Mouse (Mus musculus): ENCODE results near the gene 4930402F06Rik. TPM values are rescaled to one million over a fixed set of nuclear protein-coding genes. Genes with fewer than 3 reads are reported as not detected.

The 4930402F06Rik gene
- polyA plus RNA-seq, 1 experiment from 2014 or later = not detected

DNA sequence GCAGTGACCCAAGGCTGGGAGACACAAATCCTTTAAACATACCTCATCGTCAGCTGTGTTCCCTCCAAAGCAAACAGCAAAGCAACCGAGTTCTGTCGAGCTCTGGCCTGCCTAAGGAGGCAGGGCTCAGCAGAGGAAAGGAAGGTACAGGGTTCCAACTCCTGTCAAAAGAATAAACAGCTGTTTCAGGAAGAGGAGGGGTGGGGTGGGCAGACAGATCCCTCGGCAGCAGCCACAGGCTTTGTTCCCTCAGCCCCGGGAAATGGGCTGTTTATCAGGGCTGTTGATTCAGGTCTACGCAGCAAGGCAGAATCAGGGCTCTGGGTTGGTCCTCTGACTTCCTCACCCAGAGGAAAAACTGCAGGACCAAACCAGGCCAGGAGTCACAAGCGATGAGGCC is 35.5 kb upstream of the 4930402F06Rik start:
- no peaks in the 10 kb centered on the region for H3K36me3 ChIP-seq
- H3K27me3 ChIP-seq (replicated peaks) = no peaks in the 10 kb centered on the region
- H3K9ac ChIP-seq = no peak overlapping the region; the same call in 1 of the 2 replicates
- no peaks in the 10 kb centered on the region for H3K9me3 ChIP-seq
- ATAC-seq (ENCODE audit: low FRiP score, low read depth) = no peak
- H3K27ac ChIP-seq = no peak overlapping the region
- H3K4me3 ChIP-seq = no peak overlapping the region
- WGBS = 41% methylated on average over 7 of the region's 7 CpGs
- peak overlapping the region; percentile 20; the same call in 1 of the 2 replicates for H3K4me2 ChIP-seq (replicated peaks)
- H3K4me1 ChIP-seq = peaks cover 12% of the 10 kb centered on the region

DNA sequence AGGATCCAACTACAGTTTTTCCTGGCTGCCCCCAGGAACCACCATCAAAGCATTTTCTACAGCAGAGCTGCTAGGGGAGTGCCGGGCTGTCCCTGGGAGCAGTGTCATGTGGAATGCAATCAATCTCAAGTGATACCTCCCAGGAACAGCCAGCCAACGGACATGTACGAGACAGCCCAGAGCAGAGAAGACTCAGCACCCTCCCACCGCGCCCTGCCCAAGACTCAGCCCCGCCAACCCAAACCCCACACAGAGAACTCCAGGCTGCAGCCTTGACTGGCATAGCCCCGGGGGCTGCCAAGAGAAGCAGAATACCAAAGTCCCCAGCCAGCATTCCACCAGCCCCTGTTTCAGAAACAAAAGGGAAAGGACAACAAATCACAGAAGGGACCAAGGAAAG is 35.0 kb upstream of the 4930402F06Rik start:
- no peak overlapping the region for H3K27ac ChIP-seq
- H3K27me3 ChIP-seq (replicated peaks) = no peaks in the 10 kb centered on the region
- whole genome bisulfite sequencing = 34% methylated on average over 7 of the region's 7 CpGs
- H3K4me3 ChIP-seq = no peak overlapping the region
- peak overlapping the region; percentile 20 for H3K4me2 ChIP-seq (replicated peaks)
- no peaks in the 10 kb centered on the region for H3K36me3 ChIP-seq
- peak overlapping the region; percentile 33; the same call in 1 of the 2 replicates for H3K9ac ChIP-seq
- peaks cover 12% of the 10 kb centered on the region for H3K4me1 ChIP-seq
- no peaks in the 10 kb centered on the region for H3K9me3 ChIP-seq
- ATAC-seq (ENCODE audit: low FRiP score, low read depth) = no peak

DNA sequence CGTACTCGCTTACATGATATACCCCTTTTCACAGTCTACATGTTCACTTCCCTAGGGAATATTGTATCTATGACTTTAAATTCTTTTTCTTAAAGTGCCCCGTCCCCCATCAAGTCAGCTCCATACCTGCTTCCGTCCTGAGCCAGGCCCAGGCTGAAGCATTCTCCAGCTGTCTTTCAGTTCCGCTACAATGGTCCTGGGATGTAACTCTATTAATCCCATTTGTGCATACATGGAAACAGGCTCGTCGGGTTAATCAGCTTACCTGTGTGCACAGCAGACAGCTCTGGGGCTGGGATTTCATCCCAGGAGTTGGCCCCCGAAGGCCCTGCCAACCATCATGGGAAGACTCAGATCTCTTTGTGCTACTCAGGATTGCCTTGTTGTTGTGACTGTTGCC is 33.8 kb upstream of the 4930402F06Rik start:
- H3K27me3 ChIP-seq (replicated peaks) = no peaks in the 10 kb centered on the region
- H3K4me1 ChIP-seq = peaks cover 12% of the 10 kb centered on the region
- no peak overlapping the region for H3K4me3 ChIP-seq
- H3K4me2 ChIP-seq (replicated peaks) = no peak overlapping the region
- H3K9ac ChIP-seq = no peak overlapping the region
- H3K36me3 ChIP-seq = no peaks in the 10 kb centered on the region
- no peaks in the 10 kb centered on the region for H3K9me3 ChIP-seq
- no peak for ATAC-seq (ENCODE audit: low FRiP score, low read depth)
- WGBS = 86% methylated on average over 8 of the region's 8 CpGs
- H3K27ac ChIP-seq = no peak overlapping the region

DNA sequence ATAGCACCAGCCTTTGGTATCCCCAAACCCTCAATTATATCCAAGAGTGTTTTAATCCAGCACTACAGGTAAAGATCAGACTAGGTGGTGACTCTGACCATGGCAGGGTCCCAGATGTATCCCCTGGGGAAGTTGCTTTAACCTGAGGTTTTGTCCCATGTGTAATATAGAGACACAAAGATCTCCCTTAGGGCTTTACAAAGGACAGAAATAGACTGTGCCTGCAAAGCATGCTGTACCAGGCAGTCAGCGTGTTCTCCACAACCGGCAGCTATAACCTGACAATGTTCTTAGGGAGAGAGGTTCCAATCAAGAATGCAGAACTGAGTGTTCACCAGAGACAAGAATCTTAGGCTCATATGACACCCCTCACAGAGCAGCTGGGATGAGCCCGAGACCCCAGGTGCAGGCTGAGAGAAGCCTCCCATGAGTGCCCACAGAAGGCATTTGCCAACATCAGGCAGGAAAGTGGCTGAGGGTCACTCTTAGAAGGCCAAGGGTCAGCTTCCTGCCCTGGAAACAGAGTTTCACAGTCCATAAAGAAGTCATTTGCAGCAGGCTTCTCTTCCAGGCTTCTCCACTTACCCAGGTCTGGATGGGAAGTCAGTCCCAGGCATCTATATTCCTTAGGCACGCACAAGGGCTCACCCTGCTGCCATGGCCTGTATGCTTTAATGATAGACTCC is 31.8 kb upstream of the 4930402F06Rik start:
- 72% methylated on average over 4 of the region's 4 CpGs for WGBS
- no peak for ATAC-seq (ENCODE audit: low FRiP score, low read depth)
- Histone ChIP-seq H3K27me3 (replicated peaks) (no peaks in the 10 kb centered on the region), H3K4me2 (replicated peaks) (no peak overlapping the region), H3K36me3 (no peaks in the 10 kb centered on the region), H3K4me1 (peaks cover 12% of the 10 kb centered on the region), H3K9me3 (no peaks in the 10 kb centered on the region), H3K4me3 (no peak overlapping the region), H3K27ac (no peak overlapping the region), H3K9ac (no peak overlapping the region)

DNA sequence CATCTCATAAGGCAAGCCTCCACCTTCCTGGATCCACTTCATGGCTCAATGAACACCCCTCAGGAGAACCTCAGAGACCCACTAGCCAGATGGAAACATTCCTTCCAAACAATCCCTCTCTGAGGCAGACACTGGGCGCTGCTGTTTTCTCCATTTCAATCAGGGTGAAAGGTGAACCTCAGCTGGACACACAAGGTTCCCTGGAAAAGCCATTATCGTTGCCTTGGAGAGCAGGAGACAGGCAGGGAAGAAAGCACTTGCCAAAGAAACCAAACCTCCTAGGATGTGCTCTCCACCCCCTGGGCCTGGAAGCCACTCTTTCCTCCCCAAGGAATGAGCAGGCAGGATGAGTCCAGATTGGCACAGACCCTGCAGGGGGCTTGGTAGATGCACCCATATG is 30.6 kb upstream of the 4930402F06Rik start:
- H3K4me2 ChIP-seq (replicated peaks) = no peak overlapping the region
- H3K27ac ChIP-seq = no peak overlapping the region
- H3K4me3 ChIP-seq = no peak overlapping the region
- H3K27me3 ChIP-seq (replicated peaks) = no peaks in the 10 kb centered on the region
- H3K9ac ChIP-seq = no peak overlapping the region
- no peaks in the 10 kb centered on the region for H3K36me3 ChIP-seq
- ATAC-seq (ENCODE audit: low FRiP score, low read depth) = no peak
- H3K4me1 ChIP-seq = peaks cover 9% of the 10 kb centered on the region
- H3K9me3 ChIP-seq = no peaks in the 10 kb centered on the region
- 38% methylated on average over 2 of the region's 2 CpGs for WGBS

DNA sequence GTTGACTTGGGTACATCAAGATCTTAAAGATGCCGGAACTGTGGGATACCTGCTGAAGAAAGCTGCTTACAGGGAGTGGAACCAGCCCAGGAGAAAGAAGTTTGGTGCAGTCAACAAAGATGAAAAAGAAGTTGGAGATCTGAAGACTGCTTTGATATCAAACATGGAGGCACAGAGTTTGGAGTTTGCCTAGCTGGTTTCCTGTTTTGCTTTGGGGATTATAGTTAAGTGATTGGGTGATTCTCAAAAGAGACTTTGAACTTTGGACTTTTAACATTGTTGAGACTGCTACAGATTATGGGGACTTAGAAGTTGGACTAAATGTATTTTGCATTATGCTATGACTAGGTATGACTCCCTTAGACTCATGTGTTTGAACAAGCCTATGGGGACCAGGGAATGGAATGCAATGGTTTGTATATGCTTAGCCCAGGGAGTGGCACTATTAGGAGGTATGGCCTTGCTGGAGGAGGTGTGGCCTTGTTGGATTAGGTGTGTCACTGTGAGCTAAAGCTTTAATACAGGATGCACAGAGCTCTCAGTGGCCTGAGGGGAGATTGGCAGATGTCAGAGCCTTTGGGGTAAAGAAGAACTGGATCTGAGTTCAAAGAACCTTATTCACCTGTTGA is 26.9 kb upstream of the 4930402F06Rik start:
- H3K4me2 ChIP-seq (replicated peaks) = no peak overlapping the region
- no peak overlapping the region for H3K4me3 ChIP-seq
- 98% methylated on average over 1 of the region's 1 CpGs for WGBS
- H3K9me3 ChIP-seq = no peaks in the 10 kb centered on the region
- no peak overlapping the region for H3K9ac ChIP-seq
- no peak overlapping the region for H3K27ac ChIP-seq
- no peaks in the 10 kb centered on the region for H3K36me3 ChIP-seq
- no peak for ATAC-seq (ENCODE audit: low FRiP score, low read depth)
- H3K27me3 ChIP-seq (replicated peaks) = no peaks in the 10 kb centered on the region
- no peaks in the 10 kb centered on the region for H3K4me1 ChIP-seq

DNA sequence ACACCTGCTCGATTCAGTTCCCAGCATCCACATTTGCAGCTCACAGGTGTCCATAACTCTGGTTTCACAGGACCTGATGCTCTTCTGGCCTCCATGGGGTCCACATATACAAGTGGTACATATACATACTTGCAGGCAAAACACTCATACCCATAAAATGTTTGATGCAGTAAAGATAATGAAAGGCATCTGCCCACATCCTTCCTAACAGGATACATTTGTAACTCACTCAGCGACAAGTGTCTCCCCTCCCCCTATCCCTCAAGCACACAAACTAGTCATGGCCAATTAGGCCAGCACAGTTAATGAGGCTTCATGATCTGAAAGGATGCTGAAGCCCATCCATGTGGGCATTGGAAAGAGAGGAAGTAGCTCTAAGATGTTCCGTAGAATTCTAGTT is 25.4 kb upstream of the 4930402F06Rik start:
- 95% methylated on average over 3 of the region's 3 CpGs for WGBS
- Histone ChIP-seq H3K27ac (no peak overlapping the region), H3K4me3 (no peak overlapping the region), H3K27me3 (replicated peaks) (no peaks in the 10 kb centered on the region), H3K9me3 (no peaks in the 10 kb centered on the region), H3K36me3 (no peaks in the 10 kb centered on the region), H3K4me1 (no peaks in the 10 kb centered on the region), H3K9ac (no peak overlapping the region), H3K4me2 (replicated peaks) (no peak overlapping the region)
- ATAC-seq (ENCODE audit: low FRiP score, low read depth) = no peak

DNA sequence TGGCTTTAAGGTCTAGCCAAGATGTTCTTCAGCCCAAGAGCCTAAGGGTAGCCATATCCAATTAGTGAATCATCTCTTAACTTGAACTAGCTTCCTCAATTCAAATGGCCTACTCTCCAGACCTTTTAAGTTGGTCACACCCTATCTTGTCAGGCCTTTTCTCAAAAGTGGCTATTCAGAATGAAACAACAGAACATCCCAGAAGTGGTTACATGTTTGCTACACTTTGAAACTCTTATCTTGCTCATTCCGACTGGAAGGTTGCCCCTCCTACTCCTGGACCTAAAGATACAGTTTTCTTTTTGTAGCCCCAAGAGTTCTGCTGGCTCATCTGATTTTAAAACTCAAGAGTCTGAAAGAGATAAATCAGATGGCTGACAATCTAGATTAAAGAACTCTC is 23.7 kb upstream of the 4930402F06Rik start:
- Histone ChIP-seq H3K4me2 (replicated peaks) (no peak overlapping the region), H3K27me3 (replicated peaks) (no peaks in the 10 kb centered on the region), H3K36me3 (no peaks in the 10 kb centered on the region), H3K9me3 (no peaks in the 10 kb centered on the region), H3K9ac (no peak overlapping the region), H3K4me1 (no peaks in the 10 kb centered on the region), H3K4me3 (no peak overlapping the region), H3K27ac (no peak overlapping the region)
- ATAC-seq (ENCODE audit: low FRiP score, low read depth) = no peak
- WGBS = 87% methylated on average over 1 of the region's 1 CpGs

DNA sequence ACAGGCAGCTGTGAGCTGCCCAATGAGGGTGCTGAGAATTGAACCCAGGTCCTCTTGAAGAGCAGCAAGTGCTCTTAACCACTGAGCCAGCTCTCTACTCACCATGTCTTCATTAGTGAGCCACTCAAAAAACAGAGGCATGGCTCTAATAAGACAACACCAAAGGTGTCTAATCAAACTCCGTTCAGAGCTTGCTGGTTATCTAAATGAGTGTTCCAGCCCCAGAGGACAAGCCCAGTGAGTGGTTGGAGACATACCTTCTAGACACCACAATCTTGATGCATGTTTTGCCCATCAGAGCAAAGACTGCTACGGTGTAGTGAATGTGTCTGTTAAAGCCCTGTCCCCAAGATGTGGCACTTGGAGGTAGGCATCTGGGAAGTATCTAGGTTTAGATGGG is 22.7 kb upstream of the 4930402F06Rik start:
- no peaks in the 10 kb centered on the region for H3K4me1 ChIP-seq
- H3K9me3 ChIP-seq = no peaks in the 10 kb centered on the region
- no peaks in the 10 kb centered on the region for H3K27me3 ChIP-seq (replicated peaks)
- 95% methylated on average over 2 of the region's 2 CpGs for WGBS
- H3K4me3 ChIP-seq = no peak overlapping the region
- no peak overlapping the region for H3K9ac ChIP-seq
- no peak for ATAC-seq (ENCODE audit: low FRiP score, low read depth)
- no peaks in the 10 kb centered on the region for H3K36me3 ChIP-seq
- H3K27ac ChIP-seq = no peak overlapping the region
- H3K4me2 ChIP-seq (replicated peaks) = no peak overlapping the region

DNA sequence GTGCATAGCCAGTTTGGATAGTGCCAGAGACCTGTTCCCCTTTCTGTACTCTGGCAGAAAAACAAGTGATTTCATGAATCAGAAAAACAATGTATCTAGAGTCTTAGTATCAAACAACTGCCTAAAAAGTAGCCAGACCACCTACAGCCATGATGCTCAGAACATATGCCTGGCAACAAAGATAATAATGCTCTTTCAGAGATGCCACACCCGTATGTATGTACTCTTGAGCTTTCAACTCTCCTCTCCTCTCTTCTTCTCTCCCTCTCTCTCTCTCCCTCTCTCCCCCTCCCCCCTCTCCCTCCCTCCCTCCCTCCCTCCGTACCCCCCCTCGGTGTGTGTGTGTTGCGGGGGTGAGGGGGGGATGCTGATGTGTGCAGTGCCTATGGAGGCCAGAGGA is 22.3 kb upstream of the 4930402F06Rik start:
- no peaks in the 10 kb centered on the region for H3K9me3 ChIP-seq
- H3K36me3 ChIP-seq = no peaks in the 10 kb centered on the region
- WGBS = 94% methylated on average over 4 of the region's 4 CpGs
- no peak overlapping the region for H3K4me3 ChIP-seq
- H3K4me1 ChIP-seq = no peaks in the 10 kb centered on the region
- H3K27ac ChIP-seq = no peak overlapping the region
- no peak for ATAC-seq (ENCODE audit: low FRiP score, low read depth)
- no peak overlapping the region for H3K9ac ChIP-seq
- no peaks in the 10 kb centered on the region for H3K27me3 ChIP-seq (replicated peaks)
- no peak overlapping the region for H3K4me2 ChIP-seq (replicated peaks)

DNA sequence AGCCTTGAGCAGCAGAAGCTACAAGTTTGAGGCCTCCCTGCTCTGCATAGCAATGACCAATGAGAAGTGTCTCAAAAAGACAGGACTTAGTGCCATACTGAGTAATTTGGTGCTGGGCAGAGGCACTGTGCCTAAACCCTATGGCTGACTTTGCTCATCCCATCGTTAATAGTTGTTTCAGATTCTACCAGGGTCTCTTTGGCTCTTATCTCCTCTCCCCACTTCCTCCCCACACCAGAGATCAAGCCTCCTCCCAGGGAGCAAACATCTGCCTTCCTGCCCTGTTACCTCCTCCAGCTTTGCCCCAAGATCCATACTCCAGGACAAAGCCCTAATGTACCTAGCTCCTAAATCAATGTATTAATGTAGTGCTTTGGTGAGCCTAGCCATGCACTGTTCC is 20.3 kb upstream of the 4930402F06Rik start:
- WGBS = 88% methylated on average over 1 of the region's 1 CpGs
- H3K4me2 ChIP-seq (replicated peaks) = no peak overlapping the region
- no peak for ATAC-seq (ENCODE audit: low FRiP score, low read depth)

DNA sequence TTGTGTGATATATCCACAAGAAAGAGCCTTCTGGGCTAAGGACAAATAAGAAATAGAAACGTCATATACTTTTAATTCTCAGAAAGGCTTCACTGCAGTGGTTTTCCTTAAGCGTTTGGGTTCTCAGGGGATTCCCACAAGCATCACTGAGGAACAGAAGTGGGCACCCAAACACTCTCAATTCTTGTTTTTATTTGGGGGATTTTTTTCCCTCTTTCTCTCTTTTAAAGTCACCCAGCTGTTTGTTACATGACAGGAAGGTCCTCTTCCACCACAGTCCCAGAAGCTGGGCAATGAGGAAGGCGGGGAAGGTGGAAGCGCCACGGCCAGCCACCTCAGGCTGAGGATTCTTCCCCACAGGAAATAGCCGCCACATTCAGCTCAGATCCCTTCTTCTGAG is 19.5 kb upstream of the 4930402F06Rik start:
- Histone ChIP-seq H3K36me3 (no peaks in the 10 kb centered on the region), H3K27me3 (replicated peaks) (no peaks in the 10 kb centered on the region), H3K9me3 (no peaks in the 10 kb centered on the region), H3K4me2 (replicated peaks) (no peak overlapping the region), H3K4me1 (no peaks in the 10 kb centered on the region), H3K27ac (no peak overlapping the region), H3K9ac (no peak overlapping the region), H3K4me3 (no peak overlapping the region)
- ATAC-seq (ENCODE audit: low FRiP score, low read depth) = no peak
- WGBS = 84% methylated on average over 6 of the region's 6 CpGs

More for the DNA sequence above, 20.3 kb upstream of the 4930402F06Rik start:
- Histone ChIP-seq H3K9ac (no peak overlapping the region), H3K9me3 (no peaks in the 10 kb centered on the region), H3K4me3 (no peak overlapping the region), H3K4me1 (no peaks in the 10 kb centered on the region), H3K36me3 (no peaks in the 10 kb centered on the region), H3K27ac (no peak overlapping the region), H3K27me3 (replicated peaks) (no peaks in the 10 kb centered on the region)

DNA sequence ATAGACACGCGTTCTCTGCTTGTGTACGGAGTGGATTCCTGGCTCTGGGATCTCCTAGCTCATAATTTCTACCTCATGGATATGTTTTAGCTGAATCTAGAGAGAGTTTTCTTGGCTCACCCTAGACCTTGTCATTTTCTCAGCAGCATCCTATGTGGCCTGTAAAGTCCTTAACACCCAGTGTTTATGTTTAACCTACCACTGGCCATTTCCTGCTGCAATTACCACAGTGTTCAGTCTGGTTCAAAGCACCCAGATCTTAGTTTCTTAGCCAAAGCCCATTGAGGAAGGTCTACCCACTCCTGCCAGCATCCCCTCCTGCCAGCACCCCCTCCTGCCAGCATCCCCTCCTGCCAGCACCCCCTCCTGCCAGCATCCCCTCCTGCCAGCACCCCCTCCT is 15.8 kb upstream of the 4930402F06Rik start:
- H3K36me3 ChIP-seq = no peaks in the 10 kb centered on the region
- no peaks in the 10 kb centered on the region for H3K4me1 ChIP-seq
- WGBS = 97% methylated on average over 3 of the region's 3 CpGs
- no peak overlapping the region for H3K9ac ChIP-seq
- H3K4me3 ChIP-seq = no peak overlapping the region
- no peak overlapping the region for H3K4me2 ChIP-seq (replicated peaks)
- H3K9me3 ChIP-seq = no peaks in the 10 kb centered on the region
- no peak for ATAC-seq (ENCODE audit: low FRiP score, low read depth)
- no peak overlapping the region for H3K27ac ChIP-seq
- H3K27me3 ChIP-seq (replicated peaks) = no peaks in the 10 kb centered on the region

All from neural tube, embryonic 12.5 days (tissue).